Mouse (Mus musculus) spleen, adult 2 months (tissue): ENCODE measurements around the gene B3gnt6. TPM values are rescaled to one million over a fixed set of nuclear protein-coding genes. Genes with fewer than 3 reads are reported as not detected.

ENCODE experiments used
- DNase-seq, 2 experiments: peaks; one replicate each; pipeline versions ENCODE4 v3.0.0 to v3.0.0-alpha.2; 2012 to 2021; ENCODE audit warnings: low spot score in 2 of 2, low read depth in 1 of 2
- H3K27ac ChIP-seq: fragments of 200-500 bp; 2 replicates; pipeline ENCODE4 v1.5.1; 2012; ENCODE audit warnings: low read length, inconsistent platforms; ENCODE audit not compliant: insufficient read depth
- H3K27me3 ChIP-seq: fragments of 200-500 bp; 2 replicates; pipeline ENCODE4 v1.6.1; 2012; ENCODE audit warnings: mild to moderate bottlenecking, moderate library complexity, low read length, inconsistent platforms; ENCODE audit not compliant: control insufficient read depth, insufficient read depth
- H3K36me3 ChIP-seq: fragments of 200-500 bp; 2 replicates; pipeline ENCODE4 v1.6.1; 2012; ENCODE audit warnings: mild to moderate bottlenecking, low read length, inconsistent platforms; ENCODE audit not compliant: control insufficient read depth, insufficient read depth
- H3K4me1 ChIP-seq: fragments of 200-500 bp; 2 replicates; pipeline ENCODE4 v1.6.1; 2011; ENCODE audit warnings: inconsistent platforms; ENCODE audit not compliant: control insufficient read depth, insufficient read depth, insufficient read length
- H3K4me3 ChIP-seq: fragments of 200-500 bp; 2 replicates; pipeline ENCODE4 v1.5.1; 2011; ENCODE audit warnings: mild to moderate bottlenecking, inconsistent platforms; ENCODE audit not compliant: insufficient read depth, insufficient read length; ENCODE audit errors: extremely low read depth
- CTCF ChIP-seq: fragments of 200-500 bp; IDR thresholded peaks from 2 replicates; pipeline ENCODE4 v1.5.1; 2011; ENCODE audit warnings: mild to moderate bottlenecking, inconsistent platforms; ENCODE audit not compliant: insufficient read depth, insufficient read length, insufficient replicate concordance; ENCODE audit errors: extremely low read depth
- POLR2A ChIP-seq: fragments of 200-500 bp; IDR thresholded peaks from 2 replicates; pipeline ENCODE4 v1.6.1; 2011; ENCODE audit warnings: low read depth, low read length, inconsistent platforms
- WGBS: fragments of 180-500 bp; shearing (Covaris S2); methylation state at CpG from one replicate; pipeline ENCODE4 v1.1.7; 2018; 5-methylcytosine and 5-hydroxymethylcytosine counted together
- polyA plus RNA-seq: library from polyadenylated mRNA; depleted of rRNA; stranded (reverse); fragments of >200 nt; gene quantifications from 2 replicates; pipeline ENCODE4 v1.2.3, GENCODE M21; 2012

Gene B3gnt6
- polyA plus RNA-seq, 1 experiment = 0.22 TPM

- Histone ChIP-seq H3K4me3 (peak overlapping the region; percentile 16; the same call in 1 of the 2 replicates), H3K36me3 (no peaks in the 10 kb centered on the region), H3K4me1 (peaks cover 15% of the 10 kb centered on the region), H3K27me3 (no peaks in the 10 kb centered on the region), H3K27ac (peak overlapping the region; percentile 91)
- TF ChIP-seq POLR2A (no peak), CTCF (no peak)
- DNase-seq = peak; percentile 43 to 47
- WGBS = 12% methylated on average over 10 of the region's 10 CpGs
Observed at GRCm38 (mm10) chr7:98164999-98165528, 34.2 kb downstream of the B3gnt6 start.

DNA sequence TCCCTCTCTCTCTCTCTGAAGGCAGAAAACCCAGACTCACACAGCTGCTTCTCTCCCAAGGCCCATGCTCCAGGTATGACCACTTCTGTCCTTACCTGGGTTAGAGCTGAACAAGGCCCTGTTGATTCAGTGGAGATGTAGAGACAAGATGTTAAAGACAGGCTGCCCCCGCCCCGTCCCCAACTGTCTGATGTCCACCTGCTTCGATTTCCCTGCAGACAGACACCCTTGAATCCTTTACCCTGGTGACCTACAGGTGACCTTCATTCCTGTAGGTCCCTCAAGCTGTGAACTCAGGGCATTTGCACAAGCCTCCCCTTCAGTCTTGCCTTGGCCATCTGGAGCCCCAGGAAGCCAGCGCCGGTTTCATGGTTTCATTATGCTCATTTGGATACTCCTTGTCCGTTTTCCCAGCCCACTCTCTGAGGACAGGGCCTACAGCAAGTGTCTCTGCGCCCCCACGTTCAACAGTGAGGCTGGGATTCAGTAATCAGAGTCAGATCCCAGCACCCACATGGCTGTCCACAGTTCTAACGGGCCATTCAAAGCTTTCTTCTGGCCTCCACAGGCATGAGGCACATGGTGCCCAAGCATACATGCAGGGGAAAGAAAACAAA, 34.8 kb downstream of the B3gnt6 start:
- WGBS = 55% methylated on average over 9 of the region's 9 CpGs
- Histone ChIP-seq H3K4me1 (peaks cover 15% of the 10 kb centered on the region), H3K27me3 (no peaks in the 10 kb centered on the region), H3K36me3 (no peaks in the 10 kb centered on the region), H3K27ac (peak overlapping the region; percentile 91), H3K4me3 (no peak overlapping the region)
- no peak for DNase-seq
- no peak for TF ChIP-seq CTCF
- no peak for TF ChIP-seq POLR2A

GRCm38 (mm10) chr7:98163700-98164099, 35.6 kb downstream of the B3gnt6 start:
- TF ChIP-seq POLR2A = no peak
- TF ChIP-seq CTCF = no peak
- no peaks in the 10 kb centered on the region for H3K27me3 ChIP-seq
- DNase-seq = no peak
- H3K27ac ChIP-seq = no peak overlapping the region; the same call in 1 of the 2 replicates
- no peaks in the 10 kb centered on the region for H3K36me3 ChIP-seq
- peaks cover 15% of the 10 kb centered on the region for H3K4me1 ChIP-seq
- no peak overlapping the region for H3K4me3 ChIP-seq
- 64% methylated on average over 3 of the region's 3 CpGs for WGBS

- Histone ChIP-seq H3K4me3 (no peak overlapping the region), H3K36me3 (no peaks in the 10 kb centered on the region), H3K27me3 (no peaks in the 10 kb centered on the region), H3K4me1 (peaks cover 15% of the 10 kb centered on the region), H3K27ac (no peak overlapping the region)
- WGBS = 87% methylated on average over 6 of the region's 6 CpGs
- TF ChIP-seq CTCF = no peak
- TF ChIP-seq POLR2A = no peak
- no peak for DNase-seq
Observed at GRCm38 (mm10) chr7:98162239-98162638, 37.0 kb downstream of the B3gnt6 start.

DNA sequence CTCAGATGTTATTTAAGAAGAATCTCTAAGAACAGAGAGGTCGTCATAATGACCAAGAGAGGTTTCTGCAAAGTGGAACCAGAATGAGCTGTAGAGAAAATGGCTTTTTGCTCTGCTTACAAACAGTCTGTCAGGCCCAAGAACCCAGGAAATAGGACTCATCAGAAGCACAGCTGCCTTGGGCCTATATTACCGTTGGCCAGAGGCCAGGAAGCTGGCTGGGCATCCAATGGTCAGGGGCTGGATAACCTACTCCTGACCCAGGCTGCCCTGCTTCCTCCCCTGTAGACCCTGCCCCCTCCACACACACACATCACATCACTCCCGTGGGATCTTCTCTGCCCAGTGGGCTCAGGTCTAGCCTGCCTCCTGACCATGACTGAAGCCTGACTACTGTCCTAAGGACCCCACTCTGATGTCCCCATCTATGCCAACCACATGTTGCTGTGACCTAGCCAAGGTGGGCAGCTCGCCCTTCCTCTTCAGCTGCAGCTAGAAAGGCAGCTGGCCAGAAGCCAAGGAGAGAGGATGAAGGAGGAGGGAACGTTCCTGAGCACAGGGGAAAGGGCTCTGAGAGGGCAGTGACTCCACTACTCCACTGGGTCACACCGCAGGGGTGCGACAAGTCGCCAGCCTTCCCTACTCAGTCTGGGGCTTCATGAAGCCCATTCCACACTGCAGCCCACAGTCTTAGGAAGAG, 39.1 kb downstream of the B3gnt6 start:
- WGBS = 51% methylated on average over 8 of the region's 8 CpGs
- Histone ChIP-seq H3K4me1 (peaks cover 10% of the 10 kb centered on the region), H3K4me3 (no peak overlapping the region), H3K27me3 (no peaks in the 10 kb centered on the region), H3K27ac (no peak overlapping the region), H3K36me3 (no peaks in the 10 kb centered on the region)
- DNase-seq = no peak
- TF ChIP-seq CTCF = no peak
- no peak for TF ChIP-seq POLR2A

GRCm38 (mm10) chr7:98158481-98158880, 40.8 kb downstream of the B3gnt6 start:
- Histone ChIP-seq H3K4me3 (no peak overlapping the region), H3K4me1 (no peaks in the 10 kb centered on the region), H3K27ac (no peak overlapping the region), H3K27me3 (no peaks in the 10 kb centered on the region), H3K36me3 (no peaks in the 10 kb centered on the region)
- TF ChIP-seq POLR2A = no peak
- no peak for TF ChIP-seq CTCF
- DNase-seq = no peak
- 80% methylated on average over 8 of the region's 8 CpGs for WGBS
